Comparison of ENCODE assay signal across 9 mouse cellular contexts in the genomic region with DNA sequence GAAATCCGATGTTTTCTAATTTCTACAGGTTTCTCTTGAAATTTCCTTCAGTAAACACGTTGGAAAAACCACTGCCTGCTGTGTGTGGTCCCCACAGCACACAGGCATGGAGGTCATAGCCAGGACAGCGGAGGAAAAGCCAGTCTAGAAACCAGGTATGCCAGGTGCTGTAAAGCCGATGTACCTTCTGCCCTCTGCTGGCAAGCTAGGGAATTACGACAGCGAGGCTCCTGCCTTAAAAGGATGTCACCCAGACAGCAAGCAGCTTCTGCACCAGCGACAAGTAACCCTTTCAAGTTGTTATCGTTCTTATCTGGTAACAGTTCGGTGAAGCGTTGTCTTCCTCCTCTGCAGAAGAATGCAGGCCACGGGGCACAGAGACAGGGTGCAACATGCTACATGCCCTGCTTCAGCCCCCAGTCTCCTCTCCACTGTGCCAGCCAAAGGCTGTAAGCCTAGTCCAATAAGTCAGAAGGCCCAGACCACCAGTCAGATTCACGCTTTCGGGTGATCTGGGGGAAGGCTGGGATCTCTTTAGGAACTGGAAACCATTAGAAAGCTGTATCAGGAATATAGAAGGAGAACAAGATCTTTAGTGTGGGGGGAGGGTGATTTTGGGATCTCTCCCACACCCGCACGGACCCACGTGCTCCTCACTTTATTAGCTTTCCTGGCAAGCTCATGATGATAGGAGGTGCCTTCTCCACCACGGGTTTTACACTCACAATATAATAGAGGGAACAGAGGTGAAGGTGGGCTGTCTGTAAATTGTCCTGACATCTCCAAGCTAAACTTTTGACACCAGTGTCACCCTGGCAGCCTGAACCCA.
A peak's percentile ranks its signal among the peaks of the same experiment; 100 is the strongest.
DNase-seq lines count a peak whose midpoint lies in the region; ATAC-seq and TF ChIP-seq lines count a peak whose summit lies in the region.
"Had no signal": no experiment of that assay in that cellular context is flagged by ENCODE, and none has a peak within 500 bp of the region (broad histone marks: within the 10 kb centered on the region; RNA-seq: fewer than 3 reads in every experiment).

No protein-coding gene starts in this region.

- no peak for TF ChIP-seq POLR2A in ES-Bruce4 (IDR thresholded peaks at IDR 0.05; ENCODE audit: insufficient read depth, low read length)

- 38% methylated on average over 17 of the region's 17 CpGs for WGBS in embryonic facial prominence, embryonic 10.5 days
- WGBS in heart, embryonic 15.5 days, result 25% methylated on average over 17 of the region's 17 CpGs
- WGBS in lung, embryonic 14.5 days, result 14% methylated on average over 17 of the region's 17 CpGs

- no peaks in the 10 kb centered on the region for H3K36me3 ChIP-seq in ES-Bruce4 (ENCODE audit: control insufficient read depth, insufficient read depth, low read length, poor library complexity, severe bottlenecking)
- no peaks in the 10 kb centered on the region for H3K36me3 ChIP-seq in embryonic facial prominence, embryonic 10.5 days (replicated peaks)
- H3K36me3 ChIP-seq in heart, embryonic 15.5 days, result no peaks in the 10 kb centered on the region
- H3K36me3 ChIP-seq in lung, embryonic 14.5 days (ENCODE audit: insufficient read depth), result no peaks in the 10 kb centered on the region
- H3K36me3 ChIP-seq: midbrain, embryonic 12.5 days had no signal

- no peaks in the 10 kb centered on the region for H3K9me3 ChIP-seq in ES-Bruce4 (replicated peaks; ENCODE audit: control insufficient read depth, insufficient read depth, low read length, poor library complexity, severe bottlenecking)
- H3K9me3 ChIP-seq in embryonic facial prominence, embryonic 10.5 days, result no peaks in the 10 kb centered on the region
- no peaks in the 10 kb centered on the region for H3K9me3 ChIP-seq in heart, embryonic 15.5 days (replicated peaks)
- no peaks in the 10 kb centered on the region for H3K9me3 ChIP-seq in lung, embryonic 14.5 days (ENCODE audit: low read depth, low read length)
- H3K9me3 ChIP-seq: midbrain, embryonic 12.5 days had no signal

- TF ChIP-seq CTCF in ES-Bruce4 (IDR thresholded peaks at IDR 0.05; ENCODE audit: low read depth, low read length), result peak; percentile 91
- peak; percentile 96 for TF ChIP-seq CTCF in lung, embryonic 14.5 days (IDR thresholded peaks at IDR 0.05; ENCODE audit: low read depth)

- H3K4me2 ChIP-seq in heart, embryonic 15.5 days, result no peak overlapping the region
- H3K4me2 ChIP-seq in lung, embryonic 14.5 days, result no peak overlapping the region
- H3K4me2 ChIP-seq: midbrain, embryonic 12.5 days had no signal

- no peaks in the 10 kb centered on the region for H3K4me1 ChIP-seq in ES-Bruce4 (ENCODE audit: control insufficient read depth, insufficient read depth, low read length)
- peaks cover 14% of the 10 kb centered on the region for H3K4me1 ChIP-seq in embryonic facial prominence, embryonic 10.5 days
- peaks cover 2% of the 10 kb centered on the region; the same call in 1 of the 2 replicates for H3K4me1 ChIP-seq in heart, embryonic 15.5 days (replicated peaks)
- H3K4me1 ChIP-seq in lung, embryonic 14.5 days (ENCODE audit: insufficient read depth), result no peaks in the 10 kb centered on the region
- H3K4me1 ChIP-seq: midbrain, embryonic 12.5 days had no signal

- no peaks in the 10 kb centered on the region for H3K27me3 ChIP-seq in ES-Bruce4 (ENCODE audit: control insufficient read depth, insufficient read depth, low read length, poor library complexity, severe bottlenecking)
- 0 out of 2 replicates have a peak, but pooled peaks cover 17% of the 10 kb centered on the region for H3K27me3 ChIP-seq in embryonic facial prominence, embryonic 10.5 days (replicated peaks; ENCODE audit: low read depth, poor library complexity, severe bottlenecking)
- no peaks in the 10 kb centered on the region for H3K27me3 ChIP-seq in heart, embryonic 15.5 days
- H3K27me3 ChIP-seq in lung, embryonic 14.5 days (ENCODE audit: insufficient read depth, low read length), result no peaks in the 10 kb centered on the region

- 0 out of 2 replicates have a peak, but pooled peaks have one; percentile 22 for ATAC-seq in heart, embryonic 15.5 days (replicated peaks; ENCODE audit: insufficient number of reproducible peaks, insufficient read depth, low FRiP score, low read depth)
- peak; percentile 17; the same call in 1 of the 2 replicates for ATAC-seq in lung, embryonic 14.5 days (ENCODE audit: insufficient read depth)

- no peak overlapping the region for H3K4me3 ChIP-seq in ES-Bruce4 (ENCODE audit: low read depth, low read length)
- H3K4me3 ChIP-seq in embryonic facial prominence, embryonic 10.5 days, result no peak overlapping the region
- no peak overlapping the region for H3K4me3 ChIP-seq in heart, embryonic 15.5 days
- H3K4me3 ChIP-seq in lung, embryonic 14.5 days (ENCODE audit: low read depth, low read length), result no peak overlapping the region
- H3K4me3 ChIP-seq: midbrain, embryonic 12.5 days had no signal

- peak; percentile 14 for DNase-seq in adrenal gland, adult 8-10 months
- peak; percentile 78 for DNase-seq in embryonic facial prominence, embryonic 10.5 days (ENCODE audit: low spot score)
- DNase-seq in layer of hippocampus, adult 8-10 months (ENCODE audit: low spot score in 2 of 2), result peak; percentile 23 to 79
- DNase-seq in lung, embryonic 14.5 days, result peak; percentile 90
- DNase-seq in right cerebral cortex, postnatal 10 days (ENCODE audit: low spot score in 2 of 2), result peak; percentile 81 to 87
- peak; percentile 68 for DNase-seq in urinary bladder, postnatal 25 days (ENCODE audit: low spot score)

- no peak for TF ChIP-seq EP300 in ES-Bruce4 (IDR thresholded peaks at IDR 0.05; ENCODE audit: insufficient read depth, low read depth, low read length)

- H3K27ac ChIP-seq in ES-Bruce4 (ENCODE audit: insufficient read depth, low read length), result no peak overlapping the region
- 0 out of 2 replicates have a peak overlapping the region, but pooled peaks have one; percentile 36 for H3K27ac ChIP-seq in embryonic facial prominence, embryonic 10.5 days (replicated peaks)
- no peak overlapping the region for H3K27ac ChIP-seq in heart, embryonic 15.5 days
- no peak overlapping the region for H3K27ac ChIP-seq in lung, embryonic 14.5 days (ENCODE audit: low read depth)
- H3K27ac ChIP-seq: midbrain, embryonic 12.5 days had no signal

- no peak overlapping the region for H3K9ac ChIP-seq in ES-Bruce4 (ENCODE audit: low read depth, poor library complexity, severe bottlenecking)
- H3K9ac ChIP-seq in heart, embryonic 15.5 days, result no peak overlapping the region
- no peak overlapping the region for H3K9ac ChIP-seq in lung, embryonic 14.5 days
- H3K9ac ChIP-seq: midbrain, embryonic 12.5 days had no signal

Comparison
In these comparisons a context has a peak if more than half of its experiments do, and no peak if none do; other contexts are left out.
1. DNase-seq: peak in every context shown above with its lines; median percentile 90 in lung, embryonic 14.5 days; 84 in right cerebral cortex, postnatal 10 days; 78 in embryonic facial prominence, embryonic 10.5 days; 68 in urinary bladder, postnatal 25 days; 51 in layer of hippocampus, adult 8-10 months; 14 in adrenal gland, adult 8-10 months.